Mouse (Mus musculus) adrenal gland, adult 18-20 months (tissue): ENCODE measurements around the gene Nlrp4b. TPM values are rescaled to one million over a fixed set of nuclear protein-coding genes. Genes with fewer than 3 reads are reported as not detected.
"Not testable (repeated sequence)": the region's sequence is repeated elsewhere in the genome, so short reads cannot be mapped to it uniquely, and the experiment has no call there.

ENCODE experiments used
- DNase-seq, 2 experiments: peaks; one replicate each; pipeline ENCODE4 v3.0.0; 2021 to 2022; ENCODE audit warnings: low spot score in 2 of 2
- long read RNA-seq, 2 experiments: library from polyadenylated mRNA; stranded (forward); transcript quantifications; one replicate each; pipeline ENCODE4 v2.0.0; 2021
- total RNA-seq, 2 experiments: library from RNA; stranded (reverse); gene quantifications; 1 replicate in 1 of 2; 2 replicates in 1 of 2; pipeline ENCODE4 v1.2.3; 2021

Gene Nlrp4b
- total RNA-seq = not detected
- long read RNA-seq, experiment 1 = 0 reads
- long read RNA-seq, experiment 2 = 0 reads

- DNase-seq = no peak
Measured at GRCm38 (mm10) chr7:10687489-10687888, at the start of gene Nlrp4b. TSS of gene Nlrp4b (plus strand) at chr7:10687789.

GRCm38 (mm10) chr7:10754264-10754663 is 66.7 kb downstream of the Nlrp4b start, which contains the start of gene Vmn1r71:
TSS of gene Vmn1r71 (minus strand) at chr7:10754364.
- no peak for DNase-seq

GRCm38 (mm10) chr7:10757551-10757950 is 70.0 kb downstream of the Nlrp4b start:
- not testable (repeated sequence) for DNase-seq

Other genes with a start within 250 kb of the Nlrp4b start
- not detected for gene Vmn1r67, start 244.5 kb upstream of the Nlrp4b start, total RNA-seq
- gene Zik1, start 192.4 kb upstream of the Nlrp4b start, total RNA-seq = 1 to 10 TPM; 2.2 to 2.4 TPM
- gene Vmn1r68, start 129.3 kb upstream of the Nlrp4b start, total RNA-seq = not detected
- not detected for gene Vmn1r69, start 74.1 kb upstream of the Nlrp4b start, total RNA-seq
- gene Vmn1r70, start 56.3 kb upstream of the Nlrp4b start, total RNA-seq = not detected
- gene Vmn1r71, start 66.6 kb downstream of the Nlrp4b start, total RNA-seq = not detected
- gene Zscan4b, start 217.3 kb downstream of the Nlrp4b start, total RNA-seq = not detected